Mouse (Mus musculus): ENCODE measurements around the gene Cyp4f39. TPM values are rescaled to one million over a fixed set of nuclear protein-coding genes. Genes with fewer than 3 reads are reported as not detected.
A peak's percentile ranks its signal among the peaks of the same experiment; 100 is the strongest.

The Cyp4f39 gene
- polyA plus RNA-seq, 1 experiment from 2014 or later, result 0.48 TPM

- peak overlapping the region; percentile 50 for H3K4me2 ChIP-seq (replicated peaks)
- H3K9me3 ChIP-seq, result no peaks in the 10 kb centered on the region
- H3K4me1 ChIP-seq, result 0 out of 2 replicates have a peak, but pooled peaks cover 7% of the 10 kb centered on the region
- H3K36me3 ChIP-seq, result no peaks in the 10 kb centered on the region
- no peaks in the 10 kb centered on the region for H3K27me3 ChIP-seq
- ATAC-seq (ENCODE audit: low FRiP score, low read depth), result no peak
- peak overlapping the region; percentile 43 for H3K9ac ChIP-seq (replicated peaks)
- WGBS, result 66% methylated on average over 5 of the region's 5 CpGs
- peak overlapping the region; percentile 41 for H3K4me3 ChIP-seq
- H3K27ac ChIP-seq (replicated peaks), result no peak overlapping the region
Measured at GRCm38 (mm10) chr17:32536867-32537250, 84.3 kb downstream of the Cyp4f39 start.

Other genes starting within 250 kb of the Cyp4f39 start
- 108 and 116 TPM in 2 replicates for gene Brd4, start 168.0 kb upstream of the Cyp4f39 start, polyA plus RNA-seq (2016; fragmentation: Nextera tagmentation; extraction: Ambion mirVana)
- 140 and 151 TPM in 2 replicates for gene Akap8, start 131.5 kb upstream of the Cyp4f39 start, polyA plus RNA-seq (2016; fragmentation: Nextera tagmentation; extraction: Ambion mirVana)
- gene Akap8l, start 102.1 kb upstream of the Cyp4f39 start, polyA plus RNA-seq (2016; fragmentation: Nextera tagmentation; extraction: Ambion mirVana), result 131 and 133 TPM in 2 replicates
- 47.2 and 50.2 TPM in 2 replicates for gene Wiz, start 63.3 kb upstream of the Cyp4f39 start, polyA plus RNA-seq (2016; fragmentation: Nextera tagmentation; extraction: Ambion mirVana)
- gene Rasal3, start 49.1 kb upstream of the Cyp4f39 start, polyA plus RNA-seq (2016; fragmentation: Nextera tagmentation; extraction: Ambion mirVana), result 0.59 and 1.1 TPM in 2 replicates
- gene Pglyrp2, start 28.6 kb upstream of the Cyp4f39 start, polyA plus RNA-seq (2016; fragmentation: Nextera tagmentation; extraction: Ambion mirVana), result not detected in 2 replicates
- gene Cyp4f17, start 53.3 kb downstream of the Cyp4f39 start, polyA plus RNA-seq (2016; fragmentation: Nextera tagmentation; extraction: Ambion mirVana), result 11.4 and 11.7 TPM in 2 replicates
- gene Cyp4f16, start 83.8 kb downstream of the Cyp4f39 start, polyA plus RNA-seq (2016; fragmentation: Nextera tagmentation; extraction: Ambion mirVana), result 16.7 and 19.9 TPM in 2 replicates
- 1.1 TPM in 1 of 2 replicates, not detected in the other for gene Cyp4f37, start 168.6 kb downstream of the Cyp4f39 start, polyA plus RNA-seq (2016; fragmentation: Nextera tagmentation; extraction: Ambion mirVana)
- gene Cyp4f40, start 206.2 kb downstream of the Cyp4f39 start, polyA plus RNA-seq (2016; fragmentation: Nextera tagmentation; extraction: Ambion mirVana), result not detected in 2 replicates
- 0.40 and 0.80 TPM in 2 replicates for gene Cyp4f15, start 232.9 kb downstream of the Cyp4f39 start, polyA plus RNA-seq (2016; fragmentation: Nextera tagmentation; extraction: Ambion mirVana)

Measured in midbrain, embryonic 12.5 days (tissue).